Mouse (Mus musculus) frontal cortex, postnatal 10 days (tissue): ENCODE results near the gene 1700014D04Rik.
"Not testable (repeated sequence)": the region's sequence is repeated elsewhere in the genome, so short reads cannot be mapped to it uniquely, and the experiment has no call there.

Experiments used
- DNase-seq, 2 experiments: peaks; one replicate each; pipeline ENCODE4 v3.0.0; 2022; ENCODE audit warnings: low spot score in 2 of 2, mixed read lengths in 1 of 2

Gene 1700014D04Rik

GRCm38 (mm10) chr13:59735190-59735589 is 11.4 kb downstream of the 1700014D04Rik start:
- DNase-seq, result no peak

GRCm38 (mm10) chr13:59734347-59734746 is 12.2 kb downstream of the 1700014D04Rik start:
- DNase-seq, result not testable (repeated sequence)

- DNase-seq, result no peak
These were observed 12.6 kb downstream of the 1700014D04Rik start for GRCm38 (mm10) chr13:59733936-59734335.

- DNase-seq, result no peak
These were observed 14.9 kb downstream of the 1700014D04Rik start, which contains the start of gene Spata31d1d for GRCm38 (mm10) chr13:59731652-59732051. Gene Spata31d1d (minus strand): TSS chr13:59731752.

- peak; percentile 68 to 83 for DNase-seq
These were observed 18.0 kb downstream of the 1700014D04Rik start for GRCm38 (mm10) chr13:59728378-59729093.

- no peak for DNase-seq
These were observed 20.2 kb downstream of the 1700014D04Rik start for GRCm38 (mm10) chr13:59726139-59726867.

GRCm38 (mm10) chr13:59722089-59722488 is 24.5 kb downstream of the 1700014D04Rik start:
- not testable (repeated sequence) for DNase-seq

GRCm38 (mm10) chr13:59719475-59719874 is 27.1 kb downstream of the 1700014D04Rik start:
- DNase-seq, result no peak

- not testable (repeated sequence) for DNase-seq
These were observed 27.6 kb downstream of the 1700014D04Rik start for GRCm38 (mm10) chr13:59718857-59719440.

GRCm38 (mm10) chr13:59713710-59714109 is 32.8 kb downstream of the 1700014D04Rik start:
- DNase-seq, result no peak

GRCm38 (mm10) chr13:59711984-59712383 is 34.6 kb downstream of the 1700014D04Rik start, which contains the start of gene Spata31d1b:
Gene Spata31d1b (plus strand): TSS chr13:59712284.
- DNase-seq, result not testable (repeated sequence)

GRCm38 (mm10) chr13:59710230-59710629 is 36.3 kb downstream of the 1700014D04Rik start, which contains the start of gene Spata31d1a:
Gene Spata31d1a (minus strand): TSS chr13:59710330.
- DNase-seq, result no peak

- no peak for DNase-seq
These were observed 42.0 kb downstream of the 1700014D04Rik start for GRCm38 (mm10) chr13:59704562-59704961.

GRCm38 (mm10) chr13:59703514-59703913 is 43.0 kb downstream of the 1700014D04Rik start:
- no peak for DNase-seq

- not testable (repeated sequence) for DNase-seq
These were observed 46.4 kb downstream of the 1700014D04Rik start for GRCm38 (mm10) chr13:59700137-59700536.

- no peak for DNase-seq
These were observed 47.4 kb downstream of the 1700014D04Rik start for GRCm38 (mm10) chr13:59699131-59699530.

GRCm38 (mm10) chr13:59695781-59696180 is 50.8 kb downstream of the 1700014D04Rik start:
- no peak for DNase-seq

- DNase-seq, result no peak
These were observed 52.5 kb downstream of the 1700014D04Rik start, which contains the start of gene 4921517D22Rik for GRCm38 (mm10) chr13:59694008-59694407. Gene 4921517D22Rik (minus strand): TSS chr13:59694108.

GRCm38 (mm10) chr13:59691478-59691877 is 55.1 kb downstream of the 1700014D04Rik start:
- DNase-seq, result no peak
